Mouse (Mus musculus) erythroblast, embryonic 14.5 days (primary cell): Measurements from ENCODE around the gene Dysf. TPM values are rescaled to one million over a fixed set of nuclear protein-coding genes. Genes with fewer than 3 reads are reported as not detected.

ENCODE experiments used
- H3K27me3 ChIP-seq: 2 replicates; pipeline ENCODE4 v1.6.1; 2012; ENCODE audit warnings: inconsistent platforms; ENCODE audit not compliant: control insufficient read depth
- H3K36me3 ChIP-seq: 2 replicates; pipeline ENCODE4 v1.6.1; 2012; ENCODE audit warnings: mild to moderate bottlenecking, inconsistent platforms; ENCODE audit not compliant: control insufficient read depth
- H3K4me1 ChIP-seq: 2 replicates; pipeline ENCODE4 v1.6.1; 2012; ENCODE audit warnings: inconsistent platforms; ENCODE audit not compliant: control insufficient read depth
- H3K4me3 ChIP-seq: replicated peaks from 2 replicates; pipeline ENCODE3; 2012; ENCODE audit warnings: moderate library complexity, mild to moderate bottlenecking, inconsistent platforms
- H3K9me3 ChIP-seq: 2 replicates; pipeline ENCODE4 v1.6.1; 2012; ENCODE audit warnings: low read length, inconsistent platforms, mixed read lengths; ENCODE audit not compliant: control insufficient read depth
- GATA1 ChIP-seq: IDR thresholded peaks from 2 replicates; pipeline ENCODE4 v1.6.1; 2012; ENCODE audit warnings: low read length, inconsistent platforms, mixed read lengths
- TAL1 ChIP-seq: IDR thresholded peaks from 3 replicates; pipeline ENCODE4 v1.6.1; 2012; ENCODE audit warnings: low read length, inconsistent platforms, mixed read lengths
- polyA plus RNA-seq: library from polyadenylated mRNA; stranded (reverse); fragments of >175 nt; gene quantifications from 2 replicates; pipeline ENCODE4 v1.2.3, GENCODE M21; 2012

Dysf gene
- polyA plus RNA-seq, 1 experiment: 0.09 TPM

DNA sequence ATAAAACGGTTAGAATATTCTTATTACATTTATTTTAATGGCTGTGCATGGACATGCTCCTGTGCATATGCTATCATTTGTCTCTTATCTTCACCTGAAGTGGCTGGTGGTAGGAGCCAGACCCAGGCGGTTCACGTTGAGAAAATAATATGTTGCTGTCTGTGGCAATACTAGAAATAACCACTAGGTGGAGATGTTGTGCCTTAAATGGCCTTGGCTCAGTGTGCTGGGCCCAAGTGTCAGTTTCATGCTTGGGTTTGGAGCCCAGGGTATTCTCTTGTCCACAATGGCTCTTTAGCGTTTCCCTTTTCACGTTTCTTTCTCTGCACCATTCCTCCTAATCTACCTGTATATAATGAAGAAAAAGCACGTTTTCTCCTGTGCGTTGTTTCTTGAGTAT, 87.5 kb downstream of the Dysf start:
- Histone ChIP-seq H3K4me1 (no peaks in the 10 kb centered on the region), H3K4me3 (no peak overlapping the region), H3K36me3 (no peaks in the 10 kb centered on the region), H3K27me3 (no peaks in the 10 kb centered on the region), H3K9me3 (no peaks in the 10 kb centered on the region)
- TF ChIP-seq GATA1 (no peak), TAL1 (no peak)

DNA sequence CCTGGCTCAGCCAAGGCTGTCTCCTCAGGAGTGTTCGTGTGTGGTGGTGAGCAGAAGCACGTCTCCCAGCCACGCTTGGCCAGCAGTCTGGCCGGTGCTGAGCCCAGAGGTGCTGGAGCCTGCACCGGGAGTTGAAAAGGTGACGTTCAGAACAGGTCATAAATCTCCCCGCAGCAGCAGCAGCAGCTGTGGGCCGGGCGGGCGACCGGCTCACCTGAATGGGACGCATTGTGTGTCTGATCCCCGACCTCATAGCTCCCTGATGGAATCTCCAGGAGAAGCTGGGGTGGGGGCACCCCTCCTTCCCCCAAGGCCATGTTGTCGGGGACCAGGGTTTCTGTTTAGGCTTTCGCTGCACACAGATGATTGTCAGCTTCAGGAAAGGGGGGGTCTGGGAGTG, 93.6 kb downstream of the Dysf start:
- Histone ChIP-seq H3K9me3 (no peaks in the 10 kb centered on the region), H3K4me1 (no peaks in the 10 kb centered on the region), H3K36me3 (no peaks in the 10 kb centered on the region), H3K27me3 (peaks cover 33% of the 10 kb centered on the region), H3K4me3 (no peak overlapping the region)
- no peak for TF ChIP-seq GATA1
- no peak for TF ChIP-seq TAL1

DNA sequence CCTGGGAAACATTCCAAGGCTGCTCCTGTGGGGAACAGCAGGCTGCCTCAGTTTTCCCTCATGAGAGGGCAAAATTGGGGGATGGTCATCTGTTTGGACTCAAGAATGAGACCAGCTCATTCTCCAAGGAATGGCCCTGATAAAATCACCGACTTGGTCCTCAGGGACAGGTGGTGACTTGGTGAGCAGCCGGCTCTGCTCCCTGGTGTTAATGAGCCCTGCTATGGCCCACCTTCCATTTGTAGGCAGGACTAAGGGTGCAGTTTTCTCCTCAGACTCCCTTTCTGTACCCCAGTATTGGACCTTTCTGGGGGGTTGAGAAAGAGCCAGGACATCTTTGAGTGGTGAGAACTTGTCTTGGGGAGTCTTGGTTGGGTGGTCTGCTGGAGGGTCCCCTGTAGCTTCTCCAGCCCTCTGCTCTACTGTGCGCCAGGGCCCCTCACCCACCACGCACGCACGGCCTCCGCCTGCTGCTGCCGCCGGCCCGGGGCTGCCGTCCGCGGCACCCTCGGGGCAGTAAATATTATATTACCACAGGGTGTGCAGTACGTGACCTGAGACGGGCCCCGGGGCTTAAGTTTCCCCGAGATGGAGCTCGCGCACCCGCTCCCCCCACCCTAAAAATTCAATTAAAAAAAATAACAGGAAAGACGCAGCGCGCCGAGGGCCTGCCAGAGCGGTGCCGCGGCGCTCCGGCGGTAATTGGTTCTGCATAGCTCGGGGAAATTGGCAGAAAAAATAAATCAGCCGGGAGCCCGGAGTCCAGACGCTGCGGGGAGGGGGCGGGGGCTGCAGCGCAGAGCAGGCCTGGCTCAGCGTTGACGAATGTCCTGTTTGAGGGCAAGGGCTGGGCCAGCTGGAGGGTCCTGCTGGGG, 97.0 kb downstream of the Dysf start:
- no peaks in the 10 kb centered on the region for H3K36me3 ChIP-seq
- TF ChIP-seq GATA1: no peak
- TF ChIP-seq TAL1: no peak
- no peaks in the 10 kb centered on the region for H3K9me3 ChIP-seq
- no peak overlapping the region for H3K4me3 ChIP-seq
- H3K4me1 ChIP-seq: no peaks in the 10 kb centered on the region
- H3K27me3 ChIP-seq: peaks cover 35% of the 10 kb centered on the region

DNA sequence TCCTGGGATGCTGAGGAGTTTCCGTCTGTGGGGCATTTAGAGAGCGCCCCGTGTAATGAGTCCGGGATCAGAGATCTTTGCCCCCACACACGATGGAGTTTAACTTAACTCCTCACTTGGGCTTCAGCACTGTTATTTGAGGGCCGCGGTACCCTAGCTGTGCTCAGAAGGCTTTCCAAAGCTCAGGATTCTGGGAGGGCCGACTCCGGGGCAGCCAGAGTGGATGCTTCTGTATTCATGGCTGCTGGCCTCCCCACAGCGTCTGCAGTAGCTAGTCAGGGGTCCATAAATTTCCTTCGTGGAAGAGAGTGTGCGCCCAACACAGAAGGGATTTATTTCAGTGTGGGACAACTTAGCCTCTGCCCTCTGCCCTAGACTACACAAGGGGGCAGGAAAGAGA, 97.7 kb downstream of the Dysf start:
- no peaks in the 10 kb centered on the region for H3K36me3 ChIP-seq
- H3K9me3 ChIP-seq: no peaks in the 10 kb centered on the region
- H3K4me1 ChIP-seq: no peaks in the 10 kb centered on the region
- H3K27me3 ChIP-seq: peaks cover 35% of the 10 kb centered on the region
- TF ChIP-seq GATA1 (no peak), TAL1 (no peak)
- H3K4me3 ChIP-seq: no peak overlapping the region

DNA sequence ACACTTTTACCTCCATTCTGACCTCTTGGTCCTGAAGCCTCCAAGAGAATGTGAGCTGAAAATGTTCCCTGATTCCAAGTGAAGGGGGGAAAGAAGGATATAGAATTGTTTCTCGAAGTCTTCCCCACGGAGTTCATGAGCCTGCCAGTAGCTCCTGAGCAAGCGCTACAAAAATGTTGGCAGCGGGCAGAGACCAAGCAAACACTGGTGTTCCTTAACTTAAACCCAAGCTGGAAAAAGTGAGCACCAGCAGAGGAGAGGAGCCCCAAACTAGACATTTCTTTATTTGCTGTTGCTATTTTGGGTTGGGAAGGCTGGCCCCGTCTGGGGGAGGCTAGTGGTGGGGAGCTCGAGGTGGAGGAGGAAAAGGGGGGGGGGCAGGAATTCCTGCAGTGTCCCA, 102.0 kb downstream of the Dysf start:
- no peak overlapping the region for H3K4me3 ChIP-seq

DNA sequence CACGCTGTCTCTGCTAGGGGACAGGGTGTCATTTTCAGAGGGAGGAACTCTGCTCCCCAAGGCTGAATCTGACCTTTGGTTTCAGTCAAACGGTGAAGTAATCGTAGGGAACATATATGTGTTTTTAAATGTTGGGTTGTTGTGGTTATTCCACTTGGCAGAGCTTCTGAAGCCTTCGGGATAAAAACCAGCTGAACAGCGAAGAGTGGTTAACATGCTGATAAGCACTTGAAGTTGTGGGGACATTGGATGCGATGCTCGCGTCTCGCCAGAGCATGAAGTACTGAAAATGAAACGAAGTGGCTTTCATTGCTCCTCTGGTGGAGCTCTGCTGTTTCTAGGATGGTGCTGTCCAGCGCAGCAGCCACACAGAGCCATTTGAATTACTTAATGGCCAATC, 102.7 kb downstream of the Dysf start:
- no peaks in the 10 kb centered on the region for H3K9me3 ChIP-seq
- H3K36me3 ChIP-seq: no peaks in the 10 kb centered on the region
- TF ChIP-seq GATA1 (no peak), TAL1 (no peak)
- H3K27me3 ChIP-seq: peaks cover 8% of the 10 kb centered on the region
- no peaks in the 10 kb centered on the region for H3K4me1 ChIP-seq
- H3K4me3 ChIP-seq: no peak overlapping the region

More for the DNA sequence above, 102.0 kb downstream of the Dysf start:
- H3K27me3 ChIP-seq: peaks cover 15% of the 10 kb centered on the region
- no peak for TF ChIP-seq TAL1
- TF ChIP-seq GATA1: no peak
- no peaks in the 10 kb centered on the region for H3K4me1 ChIP-seq
- H3K9me3 ChIP-seq: no peaks in the 10 kb centered on the region
- H3K36me3 ChIP-seq: no peaks in the 10 kb centered on the region

DNA sequence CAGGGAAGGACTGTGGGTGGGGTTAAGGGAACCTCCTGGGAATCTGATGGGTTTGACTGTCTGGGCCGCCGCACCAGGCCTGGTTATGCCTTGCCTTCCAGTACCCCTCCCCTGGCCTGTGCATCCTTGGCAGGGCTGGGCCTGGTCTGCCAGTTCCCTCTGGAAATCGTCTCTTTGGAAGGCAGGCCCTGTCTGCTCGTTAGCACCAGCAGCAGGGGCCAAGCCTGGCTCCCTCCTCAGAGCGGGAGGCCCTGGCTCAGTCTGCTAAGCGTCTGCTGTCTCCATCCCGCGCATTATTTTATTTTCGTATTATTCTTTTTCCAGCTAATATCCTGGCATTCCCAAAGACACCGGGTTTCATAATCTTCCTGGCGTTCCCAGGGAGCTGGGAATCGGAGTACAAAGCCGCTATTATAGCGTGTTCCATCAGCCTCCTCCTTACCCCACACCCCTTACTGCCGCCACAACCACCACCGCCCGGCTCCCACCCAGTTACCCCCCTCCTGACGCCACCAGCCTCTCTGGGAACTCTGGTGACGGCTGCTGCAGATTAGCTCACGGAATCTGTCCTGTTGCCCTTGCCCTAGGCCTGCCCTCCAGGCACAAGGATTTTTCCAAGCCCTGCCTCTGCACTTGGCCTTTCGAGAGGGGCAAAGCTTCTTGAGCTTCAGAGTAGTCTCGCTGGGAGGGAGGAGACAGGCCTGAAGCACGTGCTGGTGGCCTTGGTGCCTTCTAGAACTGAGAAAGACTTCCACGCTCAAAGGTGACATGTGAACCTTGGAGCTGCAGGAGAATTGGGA, 111.5 kb downstream of the Dysf start:
- Histone ChIP-seq H3K4me1 (no peaks in the 10 kb centered on the region), H3K36me3 (no peaks in the 10 kb centered on the region), H3K9me3 (no peaks in the 10 kb centered on the region), H3K27me3 (no peaks in the 10 kb centered on the region), H3K4me3 (no peak overlapping the region)
- TF ChIP-seq TAL1: no peak

DNA sequence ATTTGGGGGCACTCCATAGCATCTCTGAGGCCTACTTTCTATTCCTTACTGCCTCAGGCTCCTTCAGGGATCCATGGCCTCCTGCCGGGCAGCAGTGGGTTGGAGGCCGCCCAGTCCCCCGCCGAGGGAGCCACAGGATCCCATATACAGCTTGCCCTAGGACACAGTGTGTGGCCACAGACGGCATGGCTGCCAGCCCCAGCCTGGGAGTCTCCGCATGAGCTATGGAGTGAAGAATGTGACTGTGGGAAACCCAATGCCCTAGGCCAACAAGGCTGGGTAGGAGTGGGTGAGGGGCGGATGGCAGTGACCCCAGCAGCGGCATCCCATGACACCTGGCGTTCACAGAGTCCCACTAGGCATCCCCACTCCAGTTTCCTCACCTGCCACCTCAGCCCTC, 116.2 kb downstream of the Dysf start:
- Histone ChIP-seq H3K4me1 (no peaks in the 10 kb centered on the region), H3K4me3 (no peak overlapping the region), H3K36me3 (no peaks in the 10 kb centered on the region), H3K27me3 (no peaks in the 10 kb centered on the region), H3K9me3 (no peaks in the 10 kb centered on the region)
- TF ChIP-seq GATA1: no peak
- no peak for TF ChIP-seq TAL1

DNA sequence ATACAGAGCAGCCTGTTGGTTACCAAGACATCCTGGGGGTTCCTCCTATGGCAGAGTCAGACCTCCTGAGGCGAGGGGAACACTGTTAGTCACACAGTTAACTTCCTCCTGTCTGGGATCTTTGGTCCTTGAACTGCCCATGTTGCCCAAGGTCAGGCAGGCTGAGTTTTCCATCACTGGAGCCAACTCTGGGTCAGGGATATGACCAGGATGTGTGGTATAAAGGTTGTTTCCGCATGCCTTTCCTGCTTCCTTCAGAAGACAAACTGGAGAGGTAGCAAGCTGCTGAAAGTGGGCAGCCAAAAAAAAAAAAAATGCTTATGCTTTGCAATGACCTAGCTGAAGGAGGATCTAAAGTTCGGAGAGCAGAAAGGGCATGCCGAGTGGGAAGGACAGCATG, 116.7 kb downstream of the Dysf start:
- Histone ChIP-seq H3K36me3 (no peaks in the 10 kb centered on the region), H3K4me1 (no peaks in the 10 kb centered on the region), H3K27me3 (no peaks in the 10 kb centered on the region), H3K4me3 (no peak overlapping the region), H3K9me3 (no peaks in the 10 kb centered on the region)
- TF ChIP-seq GATA1 (no peak), TAL1 (no peak)

DNA sequence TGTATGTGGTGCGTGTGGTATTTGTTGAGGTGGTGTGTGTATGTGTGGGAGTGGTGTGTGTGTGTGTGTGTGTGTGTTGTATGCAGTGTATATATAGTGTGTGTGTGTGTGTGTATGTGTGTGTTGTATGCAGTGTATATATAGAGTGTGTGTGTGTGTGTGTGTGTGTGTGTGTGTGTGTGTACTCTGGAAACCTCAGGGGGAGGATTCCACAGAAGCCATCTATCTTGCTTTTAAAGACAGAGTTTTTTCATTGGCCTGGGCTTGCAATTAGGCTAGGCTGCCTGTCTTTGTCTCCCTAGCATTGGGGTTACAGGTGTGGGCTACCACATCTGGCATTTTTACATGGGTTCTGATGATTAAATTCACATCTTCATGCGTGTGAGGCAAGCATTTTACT, 119.8 kb downstream of the Dysf start:
- no peak for TF ChIP-seq TAL1
- TF ChIP-seq GATA1: no peak
- H3K4me3 ChIP-seq: no peak overlapping the region
- no peaks in the 10 kb centered on the region for H3K36me3 ChIP-seq
- no peaks in the 10 kb centered on the region for H3K9me3 ChIP-seq
- H3K27me3 ChIP-seq: no peaks in the 10 kb centered on the region
- H3K4me1 ChIP-seq: no peaks in the 10 kb centered on the region
